In genomic region chr14:14701710-14702329, GRCm38 (mm10) we compare ENCODE assay signal across 8 mouse cellular contexts. TPM values are rescaled to one million over a fixed set of nuclear protein-coding genes. Genes with fewer than 3 reads are reported as not detected.
DNase-seq lines count a peak whose midpoint lies in the region; ATAC-seq and TF ChIP-seq lines count a peak whose summit lies in the region.

Gene Slc4a7 (plus strand): TSS chr14:14702279.

- no peak for DNase-seq in frontal cortex, adult 2 months (ENCODE audit: extremely low spot score in 1 of 2, low spot score in 1 of 2)
- no peak for DNase-seq in frontal cortex, postnatal 10 days (ENCODE audit: low spot score in 2 of 2)
- no peak for DNase-seq in intestine, embryonic 14.5 days (ENCODE audit: low spot score)
- no peak for DNase-seq in natural killer cell, adult 2 months (ENCODE audit: low spot score in 2 of 2)
- DNase-seq in cerebellum, postnatal 36 days, result no peak

- WGBS in forebrain, embryonic 13.5 days, result 83% methylated on average over 5 of the region's 5 CpGs
- 86% methylated on average over 5 of the region's 5 CpGs for WGBS in intestine, embryonic 14.5 days

- H3K27me3 ChIP-seq in E14TG2a.4 (ENCODE audit: insufficient read depth, low read length), result 0 out of 2 replicates have a peak, but pooled peaks cover 3% of the 10 kb centered on the region
- no peaks in the 10 kb centered on the region for H3K27me3 ChIP-seq in forebrain, embryonic 13.5 days
- H3K27me3 ChIP-seq in intestine, embryonic 14.5 days (replicated peaks; ENCODE audit: control insufficient read depth, insufficient read depth, low read length), result no peaks in the 10 kb centered on the region

- TF ChIP-seq CTCF in E14TG2a.4 (conservative IDR thresholded peaks at IDR 0.05; ENCODE audit: low read length), result no peak

- H3K36me3 ChIP-seq in E14TG2a.4 (ENCODE audit: insufficient read depth, low read length), result no peaks in the 10 kb centered on the region
- no peaks in the 10 kb centered on the region for H3K36me3 ChIP-seq in forebrain, embryonic 13.5 days (ENCODE audit: poor library complexity, severe bottlenecking)
- H3K36me3 ChIP-seq in intestine, embryonic 14.5 days (ENCODE audit: control insufficient read depth, insufficient read depth, low read length), result no peaks in the 10 kb centered on the region

- no peaks in the 10 kb centered on the region for H3K9me3 ChIP-seq in E14TG2a.4 (ENCODE audit: low read length)
- H3K9me3 ChIP-seq in forebrain, embryonic 13.5 days (replicated peaks), result no peaks in the 10 kb centered on the region
- H3K9me3 ChIP-seq in intestine, embryonic 14.5 days (ENCODE audit: control insufficient read depth, low read length), result no peaks in the 10 kb centered on the region

- peak within 1 kb of the TSS; percentile 64 for H3K4me2 ChIP-seq in forebrain, embryonic 13.5 days
- H3K4me2 ChIP-seq in intestine, embryonic 14.5 days (ENCODE audit: low read length), result peak within 1 kb of the TSS; percentile 67

- H3K9ac ChIP-seq in forebrain, embryonic 13.5 days, result peak within 1 kb of the TSS; percentile 99
- peak within 1 kb of the TSS; percentile 97 for H3K9ac ChIP-seq in intestine, embryonic 14.5 days (ENCODE audit: low read length)

- ATAC-seq in forebrain, embryonic 13.5 days, result no peak
- no peak for ATAC-seq in intestine, embryonic 14.5 days (replicated peaks; ENCODE audit: low FRiP score, low TSS enrichment, low read depth)
- no peak for ATAC-seq in megakaryocyte-erythroid progenitor cell, adult 5-6 weeks (replicated peaks; ENCODE audit: low FRiP score, low TSS enrichment, poor library complexity, severe bottlenecking)

- peaks cover 8% of the 10 kb centered on the region for H3K4me1 ChIP-seq in E14TG2a.4 (replicated peaks; ENCODE audit: low read depth, low read length)
- peaks cover 25% of the 10 kb centered on the region for H3K4me1 ChIP-seq in forebrain, embryonic 13.5 days
- peaks cover 11% of the 10 kb centered on the region for H3K4me1 ChIP-seq in intestine, embryonic 14.5 days (replicated peaks; ENCODE audit: control insufficient read depth, insufficient read depth, low read length)

- H3K4me3 ChIP-seq in E14TG2a.4 (replicated peaks; ENCODE audit: low read length), result peak within 1 kb of the TSS; percentile 91
- H3K4me3 ChIP-seq in forebrain, embryonic 13.5 days, result peak within 1 kb of the TSS; percentile 89
- peak within 1 kb of the TSS; percentile 87 for H3K4me3 ChIP-seq in intestine, embryonic 14.5 days (ENCODE audit: low read depth, low read length)

- peak within 1 kb of the TSS; percentile 98 for H3K27ac ChIP-seq in forebrain, embryonic 13.5 days
- H3K27ac ChIP-seq in intestine, embryonic 14.5 days (ENCODE audit: low read depth), result peak within 1 kb of the TSS; percentile 96

RNA-seq across cellular contexts. Expression of gene Slc4a7, which starts in this region (rescaled TPM):
- polyA plus RNA-seq in frontal cortex, adult 2 months (2012; rRNA removed), result 14.6 and 15.8 TPM in 2 replicates
- 40.3 and 45.1 TPM in 2 replicates for polyA plus RNA-seq in forebrain, embryonic 13.5 days (2015; fragmentation: Nextera tagmentation; extraction: Ambion mirVana)
- polyA plus RNA-seq in intestine, embryonic 14.5 days (2014; fragmentation: Nextera tagmentation; extraction: Ambion mirVana), result 18.6 and 19.3 TPM in 2 replicates
- total RNA-seq in megakaryocyte-erythroid progenitor cell, adult 5-6 weeks (2014; fragmentation: Nextera tagmentation), result 27.1 and 29.8 TPM in 2 replicates
- total RNA-seq in megakaryocyte-erythroid progenitor cell, adult 5-6 weeks (2017), result 32.0 and 35.3 TPM in 2 replicates
